Mouse (Mus musculus): ENCODE results near the gene Grid1. TPM values are rescaled to one million over a fixed set of nuclear protein-coding genes. Genes with fewer than 3 reads are reported as not detected.

Gene Grid1
- polyA plus RNA-seq, 1 experiment from 2014 or later = 0.25 TPM

DNA sequence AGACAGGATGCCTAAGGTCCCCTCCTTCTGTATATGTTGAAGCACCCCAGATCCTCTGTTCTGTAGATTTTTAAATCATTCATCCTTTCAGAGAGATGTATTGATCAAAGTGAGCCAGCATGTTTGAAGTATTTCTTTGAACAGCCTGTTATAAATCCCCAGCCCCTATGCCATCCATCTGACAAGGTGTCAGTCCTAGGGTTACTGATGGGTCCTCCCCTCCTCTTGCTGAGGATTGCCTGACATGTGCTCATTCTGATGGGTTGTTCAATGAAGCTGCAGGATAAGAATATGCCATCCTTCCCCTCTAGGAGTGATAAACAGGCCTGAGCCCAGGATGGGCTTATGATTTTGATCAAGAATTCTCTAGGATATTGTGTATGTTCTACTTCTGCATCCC is 411.5 kb downstream of the Grid1 start:
- DNase-seq (ENCODE audit: low spot score) (no peak), ATAC-seq (replicated peaks; ENCODE audit: low FRiP score) (no peak)
- Histone ChIP-seq H3K36me3 (ENCODE audit: control insufficient read depth, insufficient read depth, low read length) (no peaks in the 10 kb centered on the region), H3K9me3 (ENCODE audit: control insufficient read depth, low read length) (no peaks in the 10 kb centered on the region), H3K4me1 (replicated peaks; ENCODE audit: control insufficient read depth, insufficient read depth, low read length) (no peaks in the 10 kb centered on the region), H3K4me2 (no peak overlapping the region), H3K27me3 (replicated peaks; ENCODE audit: control insufficient read depth, insufficient read depth, low read length) (no peaks in the 10 kb centered on the region), H3K27ac (ENCODE audit: low read depth, low read length) (no peak overlapping the region), H3K4me3 (ENCODE audit: low read depth, low read length) (no peak overlapping the region), H3K9ac (ENCODE audit: low read depth, low read length) (no peak overlapping the region)

DNA sequence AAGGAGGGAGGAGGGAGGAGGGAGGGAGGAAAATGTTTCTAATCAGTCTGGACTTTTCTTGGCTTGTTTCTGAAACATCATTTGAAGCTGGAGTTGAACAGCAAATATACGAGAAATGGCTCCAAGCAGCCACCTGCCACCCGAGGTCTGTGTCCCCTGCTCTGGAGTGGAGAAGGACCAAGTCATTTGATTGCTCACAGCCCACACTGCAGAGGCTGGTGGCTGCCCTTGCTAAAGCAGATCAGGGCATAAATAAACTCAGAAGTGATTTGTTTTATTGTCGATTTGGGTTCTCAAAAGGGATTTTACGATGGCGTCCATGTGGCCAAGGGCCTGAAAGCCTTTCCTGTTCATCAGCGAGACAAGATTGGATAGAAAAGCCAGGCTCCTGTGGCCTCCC is 423.0 kb downstream of the Grid1 start:
- no peak for ATAC-seq (replicated peaks; ENCODE audit: low FRiP score)
- no peaks in the 10 kb centered on the region for H3K36me3 ChIP-seq (ENCODE audit: control insufficient read depth, insufficient read depth, low read length)
- H3K4me3 ChIP-seq (ENCODE audit: low read depth, low read length) = no peak overlapping the region
- no peak for DNase-seq (ENCODE audit: low spot score)
- 82% methylated on average over 6 of the region's 6 CpGs for WGBS
- no peaks in the 10 kb centered on the region for H3K9me3 ChIP-seq (ENCODE audit: control insufficient read depth, low read length)
- H3K9ac ChIP-seq (ENCODE audit: low read depth, low read length) = no peak overlapping the region
- no peak overlapping the region for H3K4me2 ChIP-seq
- H3K4me1 ChIP-seq (replicated peaks; ENCODE audit: control insufficient read depth, insufficient read depth, low read length) = no peaks in the 10 kb centered on the region
- no peaks in the 10 kb centered on the region for H3K27me3 ChIP-seq (replicated peaks; ENCODE audit: control insufficient read depth, insufficient read depth, low read length)
- H3K27ac ChIP-seq (ENCODE audit: low read depth, low read length) = no peak overlapping the region

DNA sequence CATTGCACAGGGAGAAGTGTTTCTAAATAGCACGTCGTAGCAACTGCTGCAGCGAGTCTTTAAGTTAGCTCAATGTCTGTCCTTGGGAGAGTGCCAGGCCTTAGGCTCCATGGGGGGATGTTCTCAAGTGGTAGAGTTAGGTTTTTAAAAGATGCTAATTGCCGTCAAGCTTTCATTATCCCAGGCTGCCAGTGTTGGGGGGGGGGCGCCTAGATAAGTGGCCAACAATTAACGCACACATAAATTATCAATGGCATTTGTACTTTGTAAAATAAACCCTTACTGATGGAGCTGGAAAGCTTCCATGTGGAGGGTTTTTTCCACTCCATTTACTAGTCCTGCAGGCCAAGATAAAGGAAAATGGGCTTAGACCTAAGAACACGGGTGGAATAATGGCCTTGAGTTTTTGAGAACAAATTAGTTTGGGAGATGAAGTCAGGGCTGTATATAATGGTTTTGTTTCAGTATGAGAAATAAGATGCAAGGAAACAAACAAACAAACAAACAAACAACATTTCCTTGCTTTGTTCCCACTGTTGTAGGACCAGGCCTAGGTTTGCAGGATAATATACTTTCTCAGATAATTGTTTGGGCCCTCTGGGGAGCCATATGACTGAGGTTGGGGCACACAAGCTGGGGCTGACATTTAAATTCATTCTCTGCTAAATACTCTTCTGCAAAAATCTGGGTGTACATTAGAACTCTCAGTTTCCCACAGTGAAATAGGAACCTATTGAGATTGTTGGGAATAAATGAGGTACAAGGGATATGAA is 425.1 kb downstream of the Grid1 start:
- DNase-seq (ENCODE audit: low spot score) (no peak), ATAC-seq (replicated peaks; ENCODE audit: low FRiP score) (no peak)
- Histone ChIP-seq H3K27ac (ENCODE audit: low read depth, low read length) (no peak overlapping the region), H3K9ac (ENCODE audit: low read depth, low read length) (no peak overlapping the region), H3K36me3 (ENCODE audit: control insufficient read depth, insufficient read depth, low read length) (no peaks in the 10 kb centered on the region), H3K4me3 (ENCODE audit: low read depth, low read length) (no peak overlapping the region), H3K4me1 (replicated peaks; ENCODE audit: control insufficient read depth, insufficient read depth, low read length) (no peaks in the 10 kb centered on the region), H3K9me3 (ENCODE audit: control insufficient read depth, low read length) (no peaks in the 10 kb centered on the region), H3K27me3 (replicated peaks; ENCODE audit: control insufficient read depth, insufficient read depth, low read length) (no peaks in the 10 kb centered on the region), H3K4me2 (no peak overlapping the region)
- 74% methylated on average over 7 of the region's 7 CpGs for WGBS

DNA sequence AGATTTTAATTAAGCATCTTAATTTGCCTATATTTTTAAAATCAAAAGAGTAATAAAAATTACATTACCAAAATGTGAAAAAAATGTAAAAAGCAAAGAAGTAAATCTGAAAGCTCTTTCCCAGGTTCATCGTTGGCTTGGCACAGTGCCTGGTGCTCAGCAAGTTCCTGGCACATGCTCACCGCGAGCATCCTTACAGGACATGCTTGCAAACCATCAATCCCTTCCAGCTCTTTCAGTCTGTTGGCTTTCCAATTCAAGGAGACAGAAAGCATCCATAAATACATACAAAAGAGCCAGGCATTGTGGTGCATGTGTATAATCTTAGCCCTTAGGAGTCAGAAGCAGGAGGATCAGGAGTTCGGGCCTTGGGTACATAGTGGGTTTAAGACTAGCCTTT is 430.5 kb downstream of the Grid1 start:
- no peak for ATAC-seq (replicated peaks; ENCODE audit: low FRiP score)
- 85% methylated on average over 4 of the region's 4 CpGs for WGBS
- H3K9me3 ChIP-seq (ENCODE audit: control insufficient read depth, low read length) = no peaks in the 10 kb centered on the region

DNA sequence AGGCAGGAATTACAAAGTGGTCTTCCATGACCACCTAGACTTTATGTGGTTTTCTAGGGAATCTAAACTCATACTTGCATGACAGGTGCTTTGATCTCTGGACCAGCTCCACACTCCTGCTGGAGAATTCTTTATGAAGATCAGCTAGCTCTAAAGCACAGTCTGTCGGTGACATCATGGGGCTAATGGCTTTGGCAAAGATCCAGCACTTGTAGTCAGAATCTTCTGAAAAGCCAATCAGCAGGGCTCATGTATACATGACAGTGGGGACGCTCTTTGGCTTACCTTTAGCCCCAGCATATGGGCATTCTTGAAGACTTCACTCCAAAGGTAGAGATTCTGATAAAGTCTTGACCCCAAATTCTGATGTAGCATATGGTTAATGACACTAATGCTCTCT is 434.6 kb downstream of the Grid1 start:
- no peak for ATAC-seq (replicated peaks; ENCODE audit: low FRiP score)
- Histone ChIP-seq H3K4me3 (ENCODE audit: low read depth, low read length) (no peak overlapping the region), H3K9ac (ENCODE audit: low read depth, low read length) (no peak overlapping the region), H3K36me3 (ENCODE audit: control insufficient read depth, insufficient read depth, low read length) (no peaks in the 10 kb centered on the region), H3K9me3 (ENCODE audit: control insufficient read depth, low read length) (no peaks in the 10 kb centered on the region), H3K27ac (ENCODE audit: low read depth, low read length) (no peak overlapping the region), H3K27me3 (replicated peaks; ENCODE audit: control insufficient read depth, insufficient read depth, low read length) (no peaks in the 10 kb centered on the region), H3K4me2 (no peak overlapping the region), H3K4me1 (replicated peaks; ENCODE audit: control insufficient read depth, insufficient read depth, low read length) (no peaks in the 10 kb centered on the region)
- WGBS = 70% methylated on average over 2 of the region's 2 CpGs
- DNase-seq (ENCODE audit: low spot score) = no peak

More for the DNA sequence above, 430.5 kb downstream of the Grid1 start:
- no peaks in the 10 kb centered on the region for H3K36me3 ChIP-seq (ENCODE audit: control insufficient read depth, insufficient read depth, low read length)
- H3K27me3 ChIP-seq (replicated peaks; ENCODE audit: control insufficient read depth, insufficient read depth, low read length) = no peaks in the 10 kb centered on the region
- H3K4me2 ChIP-seq = no peak overlapping the region
- H3K9ac ChIP-seq (ENCODE audit: low read depth, low read length) = no peak overlapping the region
- H3K27ac ChIP-seq (ENCODE audit: low read depth, low read length) = no peak overlapping the region
- H3K4me1 ChIP-seq (replicated peaks; ENCODE audit: control insufficient read depth, insufficient read depth, low read length) = no peaks in the 10 kb centered on the region
- H3K4me3 ChIP-seq (ENCODE audit: low read depth, low read length) = no peak overlapping the region
- DNase-seq (ENCODE audit: low spot score) = no peak

DNA sequence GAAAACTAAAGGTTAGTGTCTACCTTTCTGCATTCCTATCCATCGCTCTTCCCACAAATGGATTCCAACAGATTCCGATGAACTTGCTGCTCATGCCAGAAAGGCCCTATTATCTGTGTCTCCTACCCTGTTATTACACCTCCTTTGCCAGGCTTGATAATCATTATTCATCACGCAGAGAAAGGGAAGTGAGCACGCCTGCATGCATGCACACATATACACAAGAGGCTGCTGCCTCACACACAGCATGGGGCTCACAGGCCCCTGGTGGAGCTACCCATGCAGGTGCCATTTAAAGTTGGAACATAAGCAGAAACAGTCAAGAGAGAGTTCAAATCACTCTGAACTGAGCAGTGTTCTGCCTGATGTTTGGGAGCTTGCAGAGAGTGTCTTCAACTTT is 450.4 kb downstream of the Grid1 start:
- H3K9me3 ChIP-seq (ENCODE audit: control insufficient read depth, low read length) = no peaks in the 10 kb centered on the region
- 82% methylated on average over 4 of the region's 4 CpGs for WGBS
- no peak for DNase-seq (ENCODE audit: low spot score)
- no peak overlapping the region for H3K4me3 ChIP-seq (ENCODE audit: low read depth, low read length)
- no peaks in the 10 kb centered on the region for H3K4me1 ChIP-seq (replicated peaks; ENCODE audit: control insufficient read depth, insufficient read depth, low read length)
- no peak overlapping the region for H3K4me2 ChIP-seq
- ATAC-seq (replicated peaks; ENCODE audit: low FRiP score) = no peak
- no peaks in the 10 kb centered on the region for H3K36me3 ChIP-seq (ENCODE audit: control insufficient read depth, insufficient read depth, low read length)
- H3K27me3 ChIP-seq (replicated peaks; ENCODE audit: control insufficient read depth, insufficient read depth, low read length) = no peaks in the 10 kb centered on the region
- H3K27ac ChIP-seq (ENCODE audit: low read depth, low read length) = no peak overlapping the region
- H3K9ac ChIP-seq (ENCODE audit: low read depth, low read length) = no peak overlapping the region

DNA sequence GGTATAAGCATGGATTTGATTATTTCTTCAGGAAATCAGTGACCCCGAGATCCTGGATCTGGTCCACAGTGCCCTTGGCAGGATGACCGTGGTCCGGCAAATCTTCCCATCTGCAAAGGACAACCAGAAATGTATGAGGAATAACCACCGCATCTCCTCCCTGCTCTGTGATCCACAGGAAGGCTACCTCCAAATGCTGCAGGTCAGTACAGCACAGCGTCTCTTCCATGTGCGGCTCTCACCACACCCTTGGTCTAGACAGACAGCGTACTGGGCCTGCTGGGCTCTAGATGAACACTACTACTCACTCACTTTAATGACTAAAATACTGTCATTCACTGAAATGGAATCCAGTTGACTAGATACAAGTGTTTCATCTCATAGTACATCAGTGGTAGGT is 489.3 kb downstream of the Grid1 start:
- DNase-seq (ENCODE audit: low spot score) (no peak), ATAC-seq (replicated peaks; ENCODE audit: low FRiP score) (no peak)
- Histone ChIP-seq H3K4me1 (replicated peaks; ENCODE audit: control insufficient read depth, insufficient read depth, low read length) (no peaks in the 10 kb centered on the region), H3K36me3 (ENCODE audit: control insufficient read depth, insufficient read depth, low read length) (no peaks in the 10 kb centered on the region), H3K27ac (ENCODE audit: low read depth, low read length) (no peak overlapping the region), H3K9ac (ENCODE audit: low read depth, low read length) (no peak overlapping the region), H3K9me3 (ENCODE audit: control insufficient read depth, low read length) (no peaks in the 10 kb centered on the region), H3K4me2 (no peak overlapping the region), H3K27me3 (replicated peaks; ENCODE audit: control insufficient read depth, insufficient read depth, low read length) (no peaks in the 10 kb centered on the region), H3K4me3 (ENCODE audit: low read depth, low read length) (no peak overlapping the region)
- 92% methylated on average over 7 of the region's 7 CpGs for WGBS

DNA sequence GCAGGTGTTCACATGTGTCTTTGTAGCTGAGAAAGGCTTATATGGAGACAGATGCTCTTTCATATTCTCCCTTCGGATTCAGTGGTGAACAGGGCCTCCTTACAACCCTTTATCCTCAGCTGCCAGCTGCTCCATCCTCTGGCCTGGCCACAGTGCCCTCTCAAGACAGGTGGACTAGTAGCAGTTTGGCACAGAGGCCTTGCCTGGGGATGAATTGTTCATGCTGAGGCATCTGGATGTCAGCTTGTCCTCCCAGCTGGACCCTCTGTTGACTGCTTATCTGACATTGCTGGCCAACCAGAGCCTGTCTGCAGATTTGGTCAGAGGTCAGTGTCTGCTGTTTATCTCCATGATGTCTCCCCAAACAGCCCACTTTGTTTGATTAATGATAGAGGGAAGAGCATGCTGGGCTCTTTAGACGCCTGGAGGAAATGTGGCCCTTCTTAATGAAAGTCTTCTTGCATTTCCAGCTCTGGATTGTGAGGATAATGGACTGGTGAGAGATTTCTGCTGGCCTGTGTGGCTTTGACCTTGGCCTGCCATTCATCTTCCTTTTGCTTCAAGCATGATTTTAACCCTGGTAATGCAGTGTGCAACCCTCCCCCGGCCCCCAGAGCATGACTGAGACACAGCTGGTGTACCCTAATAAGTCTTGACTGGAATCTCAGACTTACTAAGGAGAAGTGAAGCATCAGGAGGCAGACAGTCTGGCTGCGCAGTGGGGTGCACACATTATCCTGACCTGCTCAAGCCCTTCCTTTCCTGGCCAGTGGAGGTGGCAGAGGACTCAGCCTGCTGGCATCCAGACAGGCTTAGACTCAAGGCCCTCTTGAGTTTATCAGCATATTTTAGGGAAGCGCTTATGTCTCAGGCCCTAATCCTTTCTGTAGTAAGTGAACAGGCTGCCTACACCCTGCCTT is 493.7 kb downstream of the Grid1 start:
- Histone ChIP-seq H3K4me2 (no peak overlapping the region), H3K27me3 (replicated peaks; ENCODE audit: control insufficient read depth, insufficient read depth, low read length) (no peaks in the 10 kb centered on the region), H3K36me3 (ENCODE audit: control insufficient read depth, insufficient read depth, low read length) (no peaks in the 10 kb centered on the region), H3K9me3 (ENCODE audit: control insufficient read depth, low read length) (no peaks in the 10 kb centered on the region), H3K4me1 (replicated peaks; ENCODE audit: control insufficient read depth, insufficient read depth, low read length) (no peaks in the 10 kb centered on the region), H3K4me3 (ENCODE audit: low read depth, low read length) (no peak overlapping the region), H3K9ac (ENCODE audit: low read depth, low read length) (no peak overlapping the region), H3K27ac (ENCODE audit: low read depth, low read length) (no peak overlapping the region)
- whole genome bisulfite sequencing = 41% methylated on average over 5 of the region's 5 CpGs
- peak; percentile 41 for ATAC-seq (replicated peaks; ENCODE audit: low FRiP score)
- DNase-seq (ENCODE audit: low spot score) = peak; percentile 31
